ENCODE assay signal across 8 mouse cellular contexts in genomic region chr11:24049226-24050031, GRCm38 (mm10). TPM values are rescaled to one million over a fixed set of nuclear protein-coding genes. Genes with fewer than 3 reads are reported as not detected.
DNase-seq lines count a peak whose midpoint lies in the region; ATAC-seq and TF ChIP-seq lines count a peak whose summit lies in the region.

No protein-coding gene starts in this region.

- H3K36me3 ChIP-seq in ES-E14 (ENCODE audit: control insufficient read depth, insufficient read depth, low read length, poor library complexity, severe bottlenecking) = no peaks in the 10 kb centered on the region
- no peaks in the 10 kb centered on the region for H3K36me3 ChIP-seq in forebrain, embryonic 15.5 days
- H3K36me3 ChIP-seq in lung, embryonic 14.5 days (ENCODE audit: insufficient read depth) = no peaks in the 10 kb centered on the region

- H3K9me3 ChIP-seq in ES-E14 (ENCODE audit: control insufficient read depth, insufficient read depth, low read depth, low read length) = no peaks in the 10 kb centered on the region
- no peaks in the 10 kb centered on the region for H3K9me3 ChIP-seq in forebrain, embryonic 15.5 days
- H3K9me3 ChIP-seq in lung, embryonic 14.5 days (ENCODE audit: low read depth, low read length) = no peaks in the 10 kb centered on the region

- H3K4me1 ChIP-seq in ES-E14 (ENCODE audit: control insufficient read depth in 2 of 2, insufficient read depth in 2 of 2, low read length in 2 of 2, poor library complexity in 1 of 2) = 0 out of 4 replicates have a peak, but pooled peaks cover 0 to 3% of the 10 kb centered on the region in 2 experiments
- H3K4me1 ChIP-seq in forebrain, embryonic 15.5 days = peaks cover 13% of the 10 kb centered on the region
- H3K4me1 ChIP-seq in lung, embryonic 14.5 days (ENCODE audit: insufficient read depth) = no peaks in the 10 kb centered on the region
- 0 out of 2 replicates have a peak, but pooled peaks cover 3% of the 10 kb centered on the region for H3K4me1 ChIP-seq in olfactory bulb, adult 2 months (ENCODE audit: control insufficient read depth, insufficient read depth, low read length)

- 3% methylated on average over 28 of the region's 28 CpGs for whole genome bisulfite sequencing in forebrain, embryonic 15.5 days
- WGBS in lung, embryonic 14.5 days = 4% methylated on average over 28 of the region's 28 CpGs
- 5% methylated on average over 28 of the region's 28 CpGs for WGBS in olfactory bulb, adult 2 months

- H3K27ac ChIP-seq in ES-E14 (ENCODE audit: insufficient read depth, low read depth, low read length, poor library complexity, severe bottlenecking) = no peak overlapping the region
- peak overlapping the region; percentile 70 for H3K27ac ChIP-seq in forebrain, embryonic 15.5 days (replicated peaks)
- peak overlapping the region; percentile 74 for H3K27ac ChIP-seq in layer of hippocampus, adult 2 months
- H3K27ac ChIP-seq in lung, embryonic 14.5 days (ENCODE audit: low read depth) = no peak overlapping the region
- H3K27ac ChIP-seq in olfactory bulb, adult 2 months (ENCODE audit: insufficient read depth, low read depth, low read length) = peak overlapping the region; percentile 74

- peak; percentile 50 for DNase-seq in ES-E14 (ENCODE audit: low read depth, low spot score)
- peak; percentile 41 for DNase-seq in cerebellum, adult 11 months
- peak; percentile 43 for DNase-seq in heart, postnatal 25 days (ENCODE audit: low spot score)
- peak; percentile 72 to 86 for DNase-seq in layer of hippocampus, adult 2 months (ENCODE audit: low spot score in 2 of 2)
- peak; percentile 90 for DNase-seq in lung, embryonic 14.5 days
- DNase-seq in thymus, postnatal 0 days (ENCODE audit: low spot score) = peak; percentile 79

- H3K9ac ChIP-seq in ES-E14 (ENCODE audit: insufficient read depth, low read depth, low read length, poor library complexity, severe bottlenecking) = peak overlapping the region; percentile 19; the same call in 1 of the 2 replicates
- peak overlapping the region; percentile 71 for H3K9ac ChIP-seq in forebrain, embryonic 15.5 days (replicated peaks)
- peak overlapping the region; percentile 54 for H3K9ac ChIP-seq in lung, embryonic 14.5 days

- peak; percentile 95 for ATAC-seq in forebrain, embryonic 15.5 days (replicated peaks)
- peak; percentile 90 for ATAC-seq in lung, embryonic 14.5 days (ENCODE audit: insufficient read depth)

- in situ Hi-C loops in ES-E14 (cut with MboI; ENCODE audit: low sequenced_read_pairs in 2 of 2, unreplicated experiment in 2 of 2) = loop anchor here in 1 of 2 experiments (25.0 kb wide), 1 partner anchor 1263 kb away; no protein-coding TSS in a partner anchor

- H3K27me3 ChIP-seq in forebrain, embryonic 15.5 days = no peaks in the 10 kb centered on the region
- H3K27me3 ChIP-seq in lung, embryonic 14.5 days (ENCODE audit: insufficient read depth, low read length) = no peaks in the 10 kb centered on the region

- H3K4me3 ChIP-seq in ES-E14 (ENCODE audit: insufficient read depth in 1 of 2, low read depth in 1 of 2, low read length in 2 of 2, poor library complexity in 1 of 2, severe bottlenecking in 1 of 2) = peak overlapping the region; percentile 57 to 61
- H3K4me3 ChIP-seq in forebrain, embryonic 15.5 days = peak overlapping the region; percentile 53
- peak overlapping the region; percentile 56 for H3K4me3 ChIP-seq in layer of hippocampus, adult 2 months
- peak overlapping the region; percentile 39 for H3K4me3 ChIP-seq in lung, embryonic 14.5 days (ENCODE audit: low read depth, low read length)
- H3K4me3 ChIP-seq in olfactory bulb, adult 2 months (ENCODE audit: insufficient read depth, low read depth, low read length) = peak overlapping the region; percentile 70

- TF ChIP-seq POLR2A in olfactory bulb, adult 2 months (IDR thresholded peaks at IDR 0.05; ENCODE audit: insufficient read depth, low read depth, low read length) = no peak; the same call in 1 of the 2 replicates

- TF ChIP-seq CTCF in layer of hippocampus, adult 2 months (conservative IDR thresholded peaks at IDR 0.05) = peak; percentile 100
- TF ChIP-seq CTCF in lung, embryonic 14.5 days (IDR thresholded peaks at IDR 0.05; ENCODE audit: low read depth) = peak; percentile 100
- peak; percentile 98 for TF ChIP-seq CTCF in olfactory bulb, adult 2 months (IDR thresholded peaks at IDR 0.05; ENCODE audit: insufficient read depth, low read depth, low read length)

- intact Hi-C loops in heart, postnatal 25 days (cut with DNase I) = loop anchor here (1.0 to 5.0 kb wide), 2 partner anchors 1252 to 1813 kb away; no protein-coding TSS in a partner anchor

- H3K4me2 ChIP-seq in forebrain, embryonic 15.5 days (replicated peaks) = peak overlapping the region; percentile 74
- H3K4me2 ChIP-seq in lung, embryonic 14.5 days = peak overlapping the region; percentile 61

TF ChIP-seq in ES-E14, 5 proteins besides CTCF, POLR2A, EP300 and RAD21:
- TF ChIP-seq MAFK (IDR thresholded peaks at IDR 0.05; ENCODE audit: insufficient read depth, low read depth, low read length) = no peak
- peak; percentile 91 for TF ChIP-seq ZC3H11A (IDR thresholded peaks at IDR 0.05; ENCODE audit: borderline replicate concordance, low read depth, low read length)

RNA-seq across cellular contexts. Expression of gene A830031A19Rik, which starts 25.4 kb away (rescaled TPM):
- not detected in 2 replicates for total RNA-seq in ES-E14 (2012; rRNA removed)
- 0.26 TPM in 1 of 2 replicates, not detected in the other for polyA plus RNA-seq in forebrain, embryonic 15.5 days (2015; fragmentation: Nextera tagmentation; extraction: Ambion mirVana)
- total RNA-seq in heart, postnatal 25 days (2021) = not detected
- total RNA-seq in layer of hippocampus, adult 2 months (2021) = 1 to 10 TPM; 1.3 to 1.7 TPM
- polyA plus RNA-seq in lung, embryonic 14.5 days (2014; fragmentation: Nextera tagmentation; extraction: Ambion mirVana) = not detected in 2 replicates
- not detected in 2 replicates for polyA plus RNA-seq in olfactory bulb, adult 2 months (2012; ENCODE audit: insufficient read depth, insufficient read length, low replicate concordance, missing spikeins)
- not detected in 2 replicates for polyA plus RNA-seq in thymus, postnatal 0 days (2015; fragmentation: Nextera tagmentation; extraction: Ambion mirVana)

RNA-seq across cellular contexts. Expression of gene Bcl11a, which starts 28.4 kb away (rescaled TPM):
- total RNA-seq in ES-E14 (2012; rRNA removed) = 3.1 and 3.2 TPM in 2 replicates
- 204 and 215 TPM in 2 replicates for polyA plus RNA-seq in forebrain, embryonic 15.5 days (2015; fragmentation: Nextera tagmentation; extraction: Ambion mirVana)
- 1 to 10 TPM; 4.2 to 4.7 TPM for total RNA-seq in heart, postnatal 25 days (2021)
- 100 to 1,000 TPM; 117 to 121 TPM for total RNA-seq in layer of hippocampus, adult 2 months (2021)
- polyA plus RNA-seq in lung, embryonic 14.5 days (2014; fragmentation: Nextera tagmentation; extraction: Ambion mirVana) = 18.6 and 21.1 TPM in 2 replicates
- polyA plus RNA-seq in olfactory bulb, adult 2 months (2012; ENCODE audit: insufficient read depth, insufficient read length, low replicate concordance, missing spikeins) = 89.4 TPM in 1 of 2 replicates, not detected in the other
- 7.4 and 8.0 TPM in 2 replicates for polyA plus RNA-seq in thymus, postnatal 0 days (2015; fragmentation: Nextera tagmentation; extraction: Ambion mirVana)

Comparison
In these comparisons a context has a peak if more than half of its experiments do, and no peak if none do; other contexts are left out.
1. H3K27ac ChIP-seq: peak in forebrain, embryonic 15.5 days (single experiment), layer of hippocampus, adult 2 months (single experiment) and olfactory bulb, adult 2 months (single experiment); none in ES-E14 (single experiment) and lung, embryonic 14.5 days (single experiment).
2. H3K9ac ChIP-seq: peak in every context shown above with its lines; median percentile 71 in forebrain, embryonic 15.5 days; 54 in lung, embryonic 14.5 days; 19 in ES-E14.
3. Peak in every context shown above with its lines, with median percentiles within 50 percentile points of each other: DNase-seq, H3K4me3 ChIP-seq and CTCF ChIP-seq.